Mouse (Mus musculus) thymus, postnatal 10 days (tissue): ENCODE data around the gene Vmn1r36.
"Not testable (repeated sequence)": the region's sequence is repeated elsewhere in the genome, so short reads cannot be mapped to it uniquely, and the experiment has no call there.

ENCODE experiments used
- DNase-seq, 2 experiments: peaks; one replicate each; pipeline ENCODE4 v3.0.0; 2021; ENCODE audit warnings: low spot score in 2 of 2

Vmn1r36 gene

GRCm38 (mm10) chr6:66719068-66719467 lies at the start of gene Vmn1r36:
Gene Vmn1r36, minus strand, starts transcription at chr6:66719168.
- not testable (repeated sequence) for DNase-seq

DNA sequence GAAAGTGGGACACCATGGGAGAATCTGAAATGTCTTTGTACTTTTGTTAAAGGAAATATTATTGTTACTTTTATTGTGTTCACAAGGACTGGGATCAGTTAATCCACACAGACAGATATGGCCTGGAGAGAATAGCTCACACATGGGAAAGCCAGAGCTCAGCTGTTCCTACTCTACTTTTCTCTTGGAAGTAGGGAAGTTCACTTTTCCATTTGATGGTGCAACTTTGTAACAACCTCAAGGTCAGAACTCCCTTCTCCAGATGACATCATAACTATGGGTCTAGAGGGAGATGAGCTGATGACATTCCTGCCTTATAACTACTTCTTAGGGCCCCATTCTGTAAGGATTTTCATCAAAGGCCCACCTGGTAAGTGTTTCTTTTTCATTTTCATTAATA lies 10.1 kb upstream of the Vmn1r36 start, which contains the start of gene Vmn1r37:
TSS of gene Vmn1r37 (plus strand) at position 301 of the 400 bp plus-strand sequence.
- not testable (repeated sequence) for DNase-seq

DNA sequence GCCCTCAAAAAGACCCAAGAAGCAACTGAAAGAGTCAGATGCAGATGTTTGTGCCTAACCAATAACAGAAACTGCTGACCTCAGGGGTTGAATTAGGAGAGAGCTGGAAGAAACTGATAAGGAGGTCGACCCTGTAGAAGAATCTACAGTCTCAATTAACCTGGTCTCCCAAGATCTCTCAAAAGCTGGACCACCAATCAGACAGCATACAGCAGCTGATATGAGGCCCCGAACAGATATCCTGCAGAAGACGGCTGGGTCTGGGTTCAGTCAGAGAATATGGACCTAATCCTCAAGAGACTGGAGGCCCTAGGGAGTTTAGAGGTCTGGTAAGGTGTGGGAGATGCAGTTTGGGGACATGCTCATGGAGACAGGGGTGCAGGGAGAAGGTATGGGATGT lies 5.1 kb downstream of the Vmn1r36 start:
- no peak for DNase-seq

GRCm38 (mm10) chr6:66708901-66709300 lies 10.1 kb downstream of the Vmn1r36 start:
- DNase-seq: no peak

DNA sequence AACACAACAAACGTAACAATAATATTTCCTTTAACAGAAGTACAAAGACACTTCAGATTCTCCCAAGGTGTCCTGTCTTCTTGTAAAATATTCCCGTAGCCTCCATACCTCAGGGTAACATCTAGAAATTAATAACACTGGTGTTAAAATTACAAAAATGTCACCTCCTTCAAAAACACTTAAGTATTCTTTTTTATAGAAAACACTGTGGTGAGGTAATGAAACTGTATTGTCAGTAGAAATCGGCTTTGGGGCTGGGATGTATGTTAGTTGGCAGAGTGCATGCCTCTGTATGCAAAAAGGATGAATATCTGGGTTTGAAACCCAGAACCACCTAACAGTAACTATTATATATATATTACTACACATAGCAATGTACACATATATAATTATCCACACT lies 33.2 kb downstream of the Vmn1r36 start, which contains the start of gene Vmn1r35:
TSS of gene Vmn1r35 (minus strand) at position 101 of the 400 bp plus-strand sequence.
- no peak for DNase-seq
